Mouse (Mus musculus) heart, postnatal 4 days (tissue): ENCODE data around the gene Uhrf1bp1. TPM values are rescaled to one million over a fixed set of nuclear protein-coding genes. Genes with fewer than 3 reads are reported as not detected.
"Not testable (repeated sequence)": the region's sequence is repeated elsewhere in the genome, so short reads cannot be mapped to it uniquely, and the experiment has no call there.

Source experiments
- DNase-seq: peaks from one replicate; pipeline ENCODE4 v3.0.0; 2021
- total RNA-seq, 2 experiments: library from RNA; stranded (reverse); gene quantifications; 2 replicates each; pipeline ENCODE4 v1.2.3; 2021

Uhrf1bp1 gene
- 10 to 100 TPM; 20.7 to 21.9 TPM for total RNA-seq

DNA sequence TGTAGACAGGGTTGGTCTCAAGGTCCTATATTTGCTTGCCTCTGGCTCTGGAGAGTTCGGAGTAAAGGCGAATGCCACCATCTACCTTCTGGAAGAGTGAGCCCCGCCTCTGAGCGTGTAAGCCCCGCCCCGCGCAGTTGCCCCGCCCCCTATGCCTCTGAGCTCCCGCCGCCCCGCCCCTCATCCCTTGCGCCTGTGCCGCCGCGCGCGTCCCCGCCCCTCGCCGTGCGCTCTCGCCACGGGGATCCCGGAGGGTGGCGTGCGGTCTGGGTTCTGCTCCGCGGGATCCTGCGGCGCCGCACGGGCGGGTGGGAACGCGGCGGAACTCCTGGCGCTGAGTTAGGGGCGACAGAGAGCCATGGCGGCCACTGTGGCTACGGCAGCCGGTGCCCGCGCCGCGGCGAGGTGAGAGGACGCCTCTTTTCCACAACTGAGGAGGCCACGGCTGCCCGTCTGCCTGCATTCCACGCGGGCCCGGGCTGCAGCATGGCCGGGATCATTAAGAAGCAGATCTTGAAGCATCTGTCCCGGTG is at the start of gene Uhrf1bp1:
Uhrf1bp1 (plus strand) TSS at position 177 of the 533 bp plus-strand sequence.
- peak; percentile 84 for DNase-seq

GRCm38 (mm10) chr17:27807542-27808078 is 48.6 kb upstream of the Uhrf1bp1 start:
- no peak for DNase-seq

- no peak for DNase-seq
These were observed 45.5 kb upstream of the Uhrf1bp1 start for GRCm38 (mm10) chr17:27810569-27811331.

DNA sequence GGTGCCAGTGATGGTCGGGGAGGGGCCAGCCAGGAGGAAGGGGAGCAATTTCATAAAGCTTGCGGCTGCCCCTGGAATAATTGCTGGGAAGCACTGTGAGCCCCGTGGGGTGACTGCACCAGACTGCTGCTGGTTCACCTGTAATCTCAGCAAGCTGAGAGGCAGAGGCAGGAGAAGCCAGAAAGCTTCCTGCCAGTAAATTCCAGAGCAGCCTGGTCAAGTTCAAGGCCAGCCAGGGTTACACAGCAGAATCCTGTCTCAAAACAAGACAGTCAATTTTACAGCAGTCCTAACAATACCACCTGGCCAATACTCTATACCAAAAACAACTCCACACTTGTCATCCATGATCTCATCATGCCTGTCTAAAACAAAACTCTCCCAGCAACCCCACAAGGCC is 44.3 kb upstream of the Uhrf1bp1 start:
- DNase-seq: no peak

- DNase-seq: no peak
These were observed 41.6 kb upstream of the Uhrf1bp1 start for GRCm38 (mm10) chr17:27814606-27815005.

GRCm38 (mm10) chr17:27819011-27819410 is 37.2 kb upstream of the Uhrf1bp1 start:
- DNase-seq: no peak

DNA sequence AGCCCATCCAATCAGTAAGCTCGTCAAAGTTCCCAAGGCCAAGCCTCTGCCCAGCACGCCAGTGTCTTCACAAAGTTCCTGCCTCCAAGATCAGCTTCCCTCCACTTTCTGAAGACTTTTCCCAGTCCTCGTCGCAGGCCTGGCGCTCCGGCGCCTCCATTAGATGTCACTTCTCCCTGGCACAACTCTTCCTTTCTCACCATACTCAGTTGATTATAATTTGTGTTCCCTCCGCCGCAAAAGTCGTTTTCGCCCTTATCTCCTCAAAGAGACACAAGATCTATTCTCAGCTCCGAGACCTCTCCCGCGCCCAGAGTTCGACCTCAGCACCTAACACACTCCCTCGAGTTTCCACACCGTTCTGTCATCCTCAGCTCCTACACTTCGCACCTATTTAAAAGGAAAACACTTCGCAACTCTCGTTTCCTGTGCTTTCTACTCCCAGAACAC is 36.7 kb upstream of the Uhrf1bp1 start:
- peak; percentile 36 for DNase-seq

GRCm38 (mm10) chr17:27819971-27820567 is 36.2 kb upstream of the Uhrf1bp1 start:
- DNase-seq: peak; percentile 71

DNA sequence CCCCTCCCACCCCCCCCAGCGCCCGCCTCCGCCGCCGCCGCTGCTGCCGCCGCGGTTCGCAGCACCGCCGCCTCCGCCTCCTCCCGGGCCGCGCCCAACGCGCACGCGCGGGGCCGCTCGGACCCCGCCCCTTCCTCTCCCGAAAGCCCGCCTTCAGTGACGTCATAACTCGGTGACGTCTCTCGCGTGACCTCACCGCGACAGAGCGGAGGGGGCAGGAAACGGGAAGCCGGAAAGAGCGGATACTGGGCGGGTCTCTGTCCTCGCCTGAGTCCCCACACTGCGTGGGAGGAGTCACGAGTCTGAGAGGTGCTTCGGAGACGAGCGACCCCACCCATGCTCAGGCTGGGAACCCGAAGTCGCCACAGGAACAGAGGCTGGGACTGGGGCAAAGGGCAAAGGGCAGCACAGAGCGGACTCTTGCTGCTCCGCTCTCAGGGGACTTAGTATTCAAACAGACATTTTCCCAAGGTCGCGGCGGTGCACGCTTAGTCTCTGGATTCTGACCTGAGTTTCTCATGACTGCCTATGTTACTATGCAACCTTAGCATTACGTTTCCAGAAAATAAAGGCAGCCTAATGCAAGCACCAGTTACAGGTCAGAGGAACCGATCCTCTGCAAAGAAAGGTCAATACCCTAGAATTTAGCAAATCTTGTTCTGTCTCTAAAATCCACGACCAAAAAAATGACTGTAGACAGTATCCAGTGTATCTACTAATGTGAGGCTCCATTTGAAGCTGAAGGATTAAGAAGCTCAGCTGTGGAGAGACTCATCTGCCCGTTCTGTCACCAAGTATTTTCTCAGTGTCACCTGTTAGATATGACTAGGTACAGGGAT is 35.5 kb upstream of the Uhrf1bp1 start, which contains the start of gene D17Wsu92e:
D17Wsu92e (minus strand) TSS at position 81 of the 839 bp plus-strand sequence.
- DNase-seq: peak; percentile 99

- DNase-seq: peak; percentile 39
These were observed 34.6 kb upstream of the Uhrf1bp1 start for GRCm38 (mm10) chr17:27821407-27822338.

DNA sequence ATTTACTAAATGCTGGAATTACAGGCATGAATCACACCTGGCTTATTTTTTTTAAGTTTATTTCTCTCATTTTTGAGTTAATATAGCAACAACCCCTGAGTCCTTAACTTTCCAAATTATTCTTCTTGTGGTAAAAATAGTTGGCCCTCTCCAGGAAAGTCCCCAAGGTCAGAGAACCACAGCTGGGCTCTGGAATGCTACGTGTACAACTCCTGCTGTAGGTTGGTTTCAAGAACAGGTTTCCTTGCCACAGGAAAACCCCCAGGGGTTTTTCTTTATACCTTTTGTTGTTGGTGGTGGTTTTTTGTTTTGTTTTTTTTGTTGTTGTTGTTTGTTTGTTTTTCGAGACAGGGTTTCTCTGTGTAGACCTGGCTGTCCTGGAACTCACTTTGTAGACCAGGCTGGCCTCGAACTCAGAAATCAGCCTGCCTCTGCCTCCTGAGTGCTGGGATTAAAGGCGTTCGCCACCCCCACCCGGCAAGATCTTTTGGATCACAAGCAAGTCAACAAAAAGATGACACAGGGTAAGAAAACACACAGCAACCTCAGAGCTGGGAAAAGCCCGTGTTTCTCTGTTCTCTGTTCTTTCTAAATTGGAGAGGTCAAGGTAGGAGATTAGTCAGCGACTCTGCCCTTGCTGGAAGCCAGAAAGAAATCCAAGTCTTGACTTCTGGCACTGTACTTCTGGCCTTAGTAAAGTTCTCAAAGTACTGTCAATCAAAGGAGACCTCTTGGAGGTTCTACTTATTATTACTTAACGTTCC is 32.9 kb upstream of the Uhrf1bp1 start:
- no peak for DNase-seq

DNA sequence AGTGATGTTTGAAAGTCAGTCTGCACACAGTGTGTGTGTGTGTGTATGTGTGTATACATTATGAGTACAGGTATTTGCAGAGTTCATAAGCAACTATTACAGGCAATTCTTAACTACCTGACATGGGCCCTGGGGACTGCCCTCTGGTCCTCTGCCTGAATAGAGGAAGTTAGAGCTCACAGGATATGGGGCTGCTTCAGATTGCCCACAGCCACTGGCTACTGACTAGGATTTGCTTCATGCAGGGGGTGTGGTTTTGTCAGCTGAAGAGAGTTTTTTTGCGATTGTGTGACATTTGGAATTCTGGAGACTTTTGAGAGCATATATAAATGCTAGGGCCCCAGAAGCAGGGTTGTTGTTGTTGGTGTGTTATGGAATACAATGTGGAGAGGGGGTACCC is 31.3 kb upstream of the Uhrf1bp1 start:
- no peak for DNase-seq

DNA sequence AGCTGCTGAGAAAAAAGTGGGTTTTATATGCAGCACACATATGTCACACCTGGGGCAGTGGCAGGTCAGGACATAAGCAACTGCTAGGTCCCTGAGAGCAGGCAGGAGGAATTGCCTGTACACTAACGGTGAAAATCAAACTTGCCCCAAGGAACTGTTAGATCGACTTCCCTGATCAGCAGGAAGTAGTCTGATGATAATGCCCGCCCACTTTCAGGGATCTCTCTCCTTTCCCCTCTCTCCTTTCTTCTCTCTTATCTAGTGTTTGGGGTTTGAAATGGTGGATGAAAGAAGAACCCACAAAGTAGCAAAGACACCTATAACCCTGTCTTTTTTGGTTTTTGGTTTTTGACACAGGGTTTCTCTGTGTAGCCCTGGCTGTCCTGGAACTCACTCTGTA is 30.7 kb upstream of the Uhrf1bp1 start:
- no peak for DNase-seq

GRCm38 (mm10) chr17:27825984-27826905 is 30.0 kb upstream of the Uhrf1bp1 start:
- DNase-seq: peak; percentile 73

- DNase-seq: peak; percentile 53
These were observed 29.3 kb upstream of the Uhrf1bp1 start for GRCm38 (mm10) chr17:27826908-27827383.

DNA sequence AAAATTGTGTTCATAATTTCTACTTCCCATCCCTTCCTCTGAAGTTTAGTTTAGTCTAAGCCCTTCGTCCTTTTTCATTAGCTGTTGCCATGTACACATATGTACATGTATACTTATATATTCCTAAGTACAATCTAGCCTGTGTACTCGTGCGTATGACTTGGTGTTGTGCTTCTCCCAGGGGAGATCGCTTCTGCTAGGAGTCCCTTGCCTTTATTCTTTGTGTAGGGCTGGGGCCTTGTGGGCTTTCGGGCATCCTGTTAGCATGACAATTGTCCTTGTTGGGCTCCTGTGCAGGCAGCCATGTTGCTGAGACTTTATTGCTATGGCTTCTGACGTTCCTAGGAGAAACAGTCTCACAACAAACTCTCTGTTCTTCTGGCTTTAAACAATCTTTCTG is 28.7 kb upstream of the Uhrf1bp1 start:
- no peak for DNase-seq

- DNase-seq: no peak
These were observed 25.8 kb upstream of the Uhrf1bp1 start for GRCm38 (mm10) chr17:27830411-27830810.

- not testable (repeated sequence) for DNase-seq
These were observed 18.4 kb upstream of the Uhrf1bp1 start, which contains the start of gene Snrpc for GRCm38 (mm10) chr17:27837850-27838249. TSS of gene Snrpc (plus strand) at chr17:27838150.
